11 mouse cellular contexts compared by ENCODE assay signal in the genomic region with DNA sequence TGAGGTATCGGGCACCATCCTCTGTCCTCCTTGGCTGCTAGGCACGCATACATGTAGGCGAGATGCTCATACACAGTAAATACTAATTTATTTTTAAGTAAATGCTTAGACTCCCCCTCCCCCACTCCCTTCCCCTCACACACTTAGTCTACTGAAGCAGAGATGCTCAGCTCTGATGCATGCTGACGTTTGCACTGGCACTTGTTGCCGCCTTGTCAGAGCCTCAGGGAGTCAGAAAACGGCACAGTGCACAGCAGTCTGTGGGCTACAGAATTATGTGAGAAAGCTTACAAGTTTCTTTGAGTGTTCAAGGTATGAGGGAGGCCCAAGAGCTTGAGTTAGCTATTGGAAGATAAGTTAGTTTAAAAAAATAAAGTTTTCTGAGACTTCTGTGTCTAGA.
"Had no signal": no experiment of that assay in that cellular context is flagged by ENCODE, and none has a peak within 500 bp of the region (broad histone marks: within the 10 kb centered on the region; RNA-seq: fewer than 3 reads in every experiment).

No protein-coding gene starts in this region.

- DNase-seq: gastrocnemius, postnatal 14 days; gastrocnemius, postnatal 36 days; heart, adult 18-20 months; heart, postnatal 14 days; heart, postnatal 36 days; kidney, adult 11 months; kidney, adult 2 months; kidney, adult 9 months; kidney, postnatal 14 days; kidney, postnatal 36 days; left cerebral cortex, postnatal 4 days had no signal
